Mouse (Mus musculus) spleen, adult 18-20 months (tissue): ENCODE results near the gene M1ap.

Source experiments
- DNase-seq, 2 experiments: peaks; one replicate each; pipeline ENCODE4 v3.0.0; 2022; ENCODE audit warnings: mixed read lengths in 2 of 2

Gene M1ap

DNA sequence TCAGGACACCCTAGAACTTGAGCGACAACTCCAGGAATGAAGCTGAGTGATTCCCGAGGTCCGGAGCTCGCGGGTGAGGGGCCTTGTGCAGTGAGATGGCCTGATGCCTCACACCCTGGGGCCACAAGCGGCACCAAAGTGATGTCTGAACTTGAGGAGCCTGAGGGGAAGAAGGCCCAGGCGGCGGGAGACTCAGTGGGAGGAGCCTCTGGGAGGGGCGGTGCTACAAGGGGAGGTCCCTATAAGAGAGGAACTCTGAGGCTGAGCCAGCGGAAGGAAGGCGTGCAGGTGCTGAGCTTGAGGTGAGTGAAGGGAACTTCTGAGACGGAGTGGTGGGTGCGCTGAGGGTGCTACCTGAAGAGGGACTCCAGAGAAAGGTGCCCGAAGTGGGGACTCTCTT, at the start of gene M1ap:
Gene M1ap (plus strand): TSS at position 252 of the 400 bp plus-strand sequence.
- DNase-seq: no peak

DNA sequence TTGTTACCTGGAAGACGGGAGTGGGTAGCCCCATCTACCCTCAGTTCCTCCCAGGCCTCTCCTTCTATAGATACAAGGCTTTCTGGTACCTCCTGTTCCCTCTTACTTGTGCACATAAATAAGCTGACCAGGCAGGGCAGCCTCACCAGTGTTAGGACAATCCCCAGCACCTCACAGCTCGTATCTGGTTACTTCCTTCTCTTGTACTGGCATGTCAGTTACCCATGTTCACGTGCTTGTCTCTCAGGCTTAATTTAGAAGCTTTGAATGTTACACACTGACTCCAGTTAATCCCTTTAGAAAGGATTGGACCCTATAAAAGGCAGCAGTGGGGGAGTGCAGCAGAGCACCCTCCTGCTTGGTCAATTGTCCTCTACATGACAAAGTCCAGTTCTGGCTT, 49.4 kb upstream of the M1ap start:
- DNase-seq: no peak

DNA sequence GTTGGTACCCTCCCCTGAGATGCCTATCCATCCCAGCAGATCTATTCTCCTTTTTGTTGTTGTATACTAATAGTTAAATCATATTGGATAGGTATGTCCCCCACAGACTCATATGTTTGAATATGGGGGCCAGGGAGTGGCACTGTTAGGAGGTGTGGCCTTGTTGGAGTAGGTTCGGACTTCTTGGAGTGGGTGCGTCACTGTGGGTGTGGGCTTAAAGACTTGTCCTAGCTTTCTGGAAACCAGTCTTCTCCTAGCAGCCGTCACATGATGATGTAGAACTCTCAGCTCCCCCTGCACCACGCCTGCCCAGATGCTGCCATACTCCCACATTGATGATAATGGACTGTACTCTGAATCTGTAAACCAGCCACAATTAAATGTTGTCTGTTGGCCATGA, 48.5 kb upstream of the M1ap start:
- DNase-seq: no peak

DNA sequence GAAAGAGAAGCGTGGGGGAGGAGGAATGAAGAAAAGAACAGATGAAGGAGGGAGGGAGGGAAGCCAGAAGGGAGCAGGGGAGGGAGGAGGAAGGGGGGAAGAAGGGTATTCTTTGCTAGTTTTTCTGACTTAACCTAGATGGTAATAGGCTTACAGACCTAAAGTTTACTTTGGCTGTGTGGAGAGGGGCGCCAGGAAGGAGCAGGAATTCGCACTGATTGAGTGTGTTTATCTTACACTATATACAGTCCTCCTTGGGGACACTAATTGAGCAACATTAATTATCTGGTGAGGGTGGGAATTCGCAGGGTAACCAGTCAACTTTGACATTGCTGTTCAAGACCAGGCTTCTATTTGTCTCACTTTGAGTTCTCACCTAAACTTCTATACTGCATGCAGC, 48.0 kb upstream of the M1ap start:
- DNase-seq: no peak

DNA sequence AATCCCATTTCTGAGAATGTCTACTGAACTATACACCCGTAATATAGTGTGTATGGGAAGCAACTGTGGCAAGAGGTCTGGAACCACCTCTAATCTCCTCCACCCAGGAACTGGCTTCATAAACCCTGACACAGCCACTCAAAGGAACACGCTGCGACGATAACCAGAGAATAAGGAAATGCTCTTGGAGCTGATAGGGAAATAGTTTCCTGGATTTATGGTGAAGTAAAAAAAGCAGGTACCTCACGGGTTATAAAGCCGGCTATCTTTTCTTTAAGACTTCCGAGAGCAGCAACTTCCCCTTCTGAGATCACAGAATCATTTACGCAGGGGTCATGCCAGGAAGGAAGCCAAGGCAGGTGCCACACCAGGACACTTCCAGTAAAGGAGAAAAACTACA, 44.1 kb upstream of the M1ap start:
- DNase-seq: no peak

DNA sequence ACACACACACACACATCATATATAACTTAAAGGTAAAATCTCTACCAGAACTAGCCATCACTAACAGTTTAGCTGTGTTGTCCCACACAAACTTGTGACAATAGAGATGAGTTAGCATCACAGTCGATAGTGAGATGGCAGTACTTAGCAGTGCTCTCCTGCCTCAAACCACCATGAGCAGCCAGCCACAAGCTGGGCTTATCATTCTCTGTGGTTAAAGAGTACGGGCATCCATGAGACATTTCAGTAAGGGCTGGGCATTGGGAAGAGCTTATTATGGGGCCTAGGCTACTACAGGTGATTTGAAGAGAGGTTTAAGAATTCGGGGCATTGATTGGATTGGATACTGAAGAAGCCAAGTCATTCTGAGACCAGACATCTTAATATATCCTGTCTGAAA, 39.7 kb upstream of the M1ap start:
- DNase-seq: no peak

DNA sequence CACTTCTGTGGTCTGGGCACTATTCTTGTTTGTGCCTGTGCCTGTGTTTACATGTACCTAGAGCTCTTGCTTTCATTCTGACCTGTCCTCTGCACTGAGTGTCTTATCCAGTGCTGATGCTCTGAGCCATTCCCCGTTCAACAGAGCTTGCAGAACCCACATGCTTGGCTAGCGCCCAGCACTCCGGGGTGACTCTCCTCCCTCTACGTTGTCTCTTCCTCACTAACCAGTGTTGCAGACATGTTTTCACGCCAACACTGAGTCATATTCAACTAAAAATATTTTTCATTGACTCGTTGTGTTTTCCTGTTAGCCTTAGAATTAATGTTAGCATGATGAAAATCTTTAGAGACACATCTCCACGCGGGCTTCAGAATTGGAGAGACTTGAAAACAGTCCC, 38.7 kb upstream of the M1ap start:
- no peak for DNase-seq

DNA sequence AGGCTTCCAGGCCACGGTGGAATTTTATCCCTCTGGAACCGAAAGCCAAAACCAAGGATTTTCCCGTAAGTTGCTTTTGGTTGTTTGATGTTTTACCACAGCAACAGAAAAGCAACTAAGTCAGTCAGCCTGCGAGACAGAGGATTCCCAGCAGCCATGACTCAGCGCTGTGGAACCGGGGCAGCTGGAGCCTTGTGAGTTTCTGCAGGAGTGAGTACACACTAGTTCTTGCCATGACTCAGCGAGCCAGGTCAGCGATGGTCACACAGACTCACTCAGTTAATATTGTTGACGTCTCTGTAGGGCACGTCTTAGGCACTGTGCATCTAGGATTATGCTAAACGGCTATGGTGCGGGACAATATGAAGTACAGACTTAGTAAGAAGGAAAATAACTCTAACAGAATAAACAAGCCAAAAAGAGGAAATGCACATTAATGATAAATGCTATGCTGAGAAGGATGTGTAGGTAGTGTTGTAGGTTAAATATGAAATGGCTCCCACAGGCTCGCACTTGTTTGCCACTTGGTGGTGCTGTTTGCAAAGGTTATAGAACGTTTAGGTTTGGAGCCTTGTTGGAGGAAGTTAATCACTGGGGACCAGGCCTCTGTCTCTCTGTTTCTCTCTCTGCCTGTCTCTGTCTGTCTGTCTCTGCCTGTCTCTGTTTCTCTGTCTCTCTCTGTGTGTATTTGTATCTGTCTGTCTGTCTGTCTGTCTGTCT, 37.4 kb upstream of the M1ap start:
- no peak for DNase-seq

DNA sequence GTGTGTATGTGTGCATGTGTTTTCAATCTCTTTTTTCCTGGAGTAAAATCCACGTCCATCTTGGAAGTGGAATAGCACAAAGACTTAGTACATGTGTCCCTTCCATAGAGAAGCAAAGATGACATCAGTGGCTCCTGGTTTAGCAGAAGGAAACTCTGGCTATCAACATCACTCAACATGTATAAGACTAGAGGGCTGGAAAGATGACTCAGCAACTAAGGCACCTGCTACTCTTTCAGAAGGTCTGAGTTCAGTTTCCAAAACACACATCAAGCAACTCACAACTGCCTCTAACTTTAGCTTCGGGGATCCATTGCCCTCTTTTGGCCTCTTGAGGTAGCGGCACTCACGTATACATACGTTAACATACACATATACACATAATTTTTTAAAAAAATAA, 35.4 kb upstream of the M1ap start:
- no peak for DNase-seq

DNA sequence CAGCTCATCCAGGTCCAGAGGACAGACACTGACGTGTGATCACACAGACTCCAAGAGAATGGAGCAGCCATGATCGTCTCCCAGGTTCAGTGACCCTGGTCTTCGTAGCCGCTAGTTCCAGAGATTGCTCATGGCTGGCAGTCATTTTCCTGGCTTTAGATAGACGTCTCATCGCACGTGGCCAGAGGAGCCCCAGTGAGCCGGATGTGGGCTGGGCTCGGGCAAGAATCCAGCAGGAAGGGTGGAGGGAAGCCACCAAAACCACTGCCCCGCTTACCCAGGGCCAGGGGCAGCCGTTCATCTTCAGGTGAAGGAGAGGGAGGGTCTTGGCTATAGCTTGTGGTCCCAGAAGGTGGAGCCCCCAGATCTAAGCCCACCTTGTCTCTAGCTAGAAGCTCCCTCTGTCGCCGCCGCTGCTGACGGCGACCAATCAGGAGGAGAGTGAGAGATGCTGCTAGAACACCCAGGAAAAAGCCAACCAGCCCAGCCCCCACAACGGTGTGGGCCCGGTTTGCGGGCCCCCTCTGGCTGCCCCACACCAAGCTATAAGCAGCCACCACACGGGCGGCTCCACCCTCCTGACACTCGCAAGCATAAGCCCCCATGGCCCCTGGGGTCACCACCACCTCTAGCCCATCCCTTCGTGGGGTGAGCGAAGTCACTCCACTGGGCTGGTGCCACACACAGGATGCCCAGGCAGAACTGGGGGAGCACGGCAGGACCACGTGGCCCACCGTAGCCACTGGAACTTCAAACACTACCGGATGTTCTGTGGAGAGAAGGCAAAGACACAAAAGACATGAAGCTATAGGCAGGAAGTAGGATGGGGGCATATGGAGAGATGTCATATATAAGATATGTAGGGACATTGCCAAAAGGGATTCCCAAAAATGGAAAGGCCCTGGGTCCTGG, 33.1 kb upstream of the M1ap start:
- peak; percentile 28 to 35 for DNase-seq

DNA sequence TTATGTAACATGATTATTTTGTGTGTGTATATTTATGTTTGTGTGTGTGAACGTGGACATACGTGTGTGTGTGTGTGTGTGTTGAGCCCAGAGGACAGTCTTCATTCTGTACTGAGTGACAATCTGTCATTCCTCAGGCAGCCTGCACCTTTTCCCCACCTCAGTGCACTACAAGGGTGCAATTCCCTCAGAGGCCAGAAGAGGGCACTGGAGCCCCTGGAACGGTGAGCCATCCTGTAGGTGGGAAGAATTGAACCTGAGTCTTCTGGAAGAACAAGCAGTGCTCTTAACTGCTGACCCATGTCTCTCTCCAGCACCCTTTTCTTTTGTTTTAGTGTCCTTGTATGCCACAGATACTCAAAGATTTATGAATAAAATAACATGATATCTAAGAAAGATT, 30.8 kb upstream of the M1ap start:
- DNase-seq: peak; percentile 41 to 71

DNA sequence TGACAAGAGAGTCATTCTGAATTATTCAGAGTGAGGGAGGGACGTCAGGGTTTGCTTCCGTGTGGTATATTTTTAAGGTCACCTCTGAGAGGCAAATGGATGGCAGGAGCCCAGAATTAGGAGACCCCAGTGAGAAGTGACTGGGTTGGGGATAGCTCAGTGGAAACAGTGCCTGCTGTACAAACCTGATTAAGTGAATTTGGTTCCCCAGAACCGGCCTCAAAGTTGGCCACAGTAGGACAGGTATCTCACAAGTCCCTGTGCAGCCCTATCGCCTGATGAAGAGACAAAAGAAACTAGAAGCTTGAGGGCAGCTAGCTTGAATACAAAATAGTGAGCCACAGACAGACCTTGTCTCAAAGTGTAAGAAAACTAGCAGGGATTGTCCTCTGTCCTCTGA, 30.2 kb upstream of the M1ap start:
- DNase-seq: no peak

DNA sequence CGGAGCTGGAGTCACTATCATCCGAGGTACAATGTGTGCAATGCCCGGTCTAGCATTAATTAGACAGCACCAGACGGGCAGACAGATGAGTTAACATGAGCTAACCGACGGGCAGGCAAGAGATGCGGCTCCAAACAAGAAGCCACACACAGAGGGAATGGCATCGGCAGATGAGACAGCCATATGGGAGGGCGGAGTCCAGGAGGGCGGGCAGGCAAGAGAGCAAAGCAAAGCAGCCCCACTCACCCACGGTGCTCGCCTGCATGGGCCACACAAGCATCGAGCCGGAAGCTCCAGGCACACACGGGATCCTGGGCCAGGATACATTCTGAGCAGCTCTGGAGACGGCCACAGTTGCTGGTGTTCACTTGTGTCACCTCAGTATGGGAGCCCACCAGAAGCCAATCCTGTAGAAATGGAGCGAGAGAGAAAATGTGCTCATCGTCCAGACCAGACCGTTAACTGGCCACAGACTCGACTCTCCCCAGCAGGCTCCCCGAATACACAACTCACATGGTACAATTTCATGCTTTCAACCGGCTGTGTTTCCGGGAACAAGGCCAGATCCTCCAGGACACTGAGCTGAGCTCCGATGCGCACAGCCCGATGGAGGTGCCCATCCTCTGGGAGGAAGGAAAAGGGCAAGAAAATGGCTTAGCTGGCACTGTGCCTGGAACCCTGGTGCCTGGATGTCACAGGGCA, 29.5 kb upstream of the M1ap start:
- no peak for DNase-seq

DNA sequence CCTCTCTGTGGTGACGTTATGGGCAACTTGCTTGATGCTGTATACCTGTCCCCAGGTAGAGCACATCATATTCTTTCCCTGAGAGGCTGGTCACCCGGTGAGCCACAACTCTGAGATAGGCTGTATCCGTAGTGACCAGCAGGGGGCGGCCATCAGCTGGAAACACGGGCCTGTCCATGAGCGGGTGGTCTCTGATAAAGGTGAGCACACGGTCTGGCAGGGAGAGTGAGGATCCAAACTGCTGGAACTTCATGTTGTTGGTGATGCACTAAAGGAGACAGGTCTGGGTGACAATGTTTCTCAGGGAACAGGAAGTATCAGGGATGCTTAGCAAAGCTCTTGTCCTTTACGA, 28.9 kb upstream of the M1ap start:
- peak in 1 of 2 experiments; percentile 56 for DNase-seq

DNA sequence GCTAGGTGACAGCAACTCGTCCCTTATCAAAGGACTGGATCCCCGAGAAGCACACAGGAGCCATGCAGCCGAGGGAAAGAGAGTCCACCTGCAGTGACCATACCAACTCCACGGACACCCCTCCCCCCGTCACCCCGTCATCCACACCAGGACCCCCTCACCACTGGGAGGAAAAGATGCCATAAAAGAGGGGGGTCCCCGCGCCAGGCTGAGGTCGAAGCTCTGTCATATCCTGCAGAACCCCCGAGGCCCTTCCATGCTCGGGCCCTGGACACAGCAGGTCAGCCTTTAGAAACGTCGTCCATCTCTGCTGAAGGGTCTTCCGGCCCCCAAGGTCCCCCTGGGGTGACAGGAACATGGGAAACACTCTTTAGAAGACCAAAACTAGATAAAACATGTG, 28.3 kb upstream of the M1ap start:
- DNase-seq: no peak

DNA sequence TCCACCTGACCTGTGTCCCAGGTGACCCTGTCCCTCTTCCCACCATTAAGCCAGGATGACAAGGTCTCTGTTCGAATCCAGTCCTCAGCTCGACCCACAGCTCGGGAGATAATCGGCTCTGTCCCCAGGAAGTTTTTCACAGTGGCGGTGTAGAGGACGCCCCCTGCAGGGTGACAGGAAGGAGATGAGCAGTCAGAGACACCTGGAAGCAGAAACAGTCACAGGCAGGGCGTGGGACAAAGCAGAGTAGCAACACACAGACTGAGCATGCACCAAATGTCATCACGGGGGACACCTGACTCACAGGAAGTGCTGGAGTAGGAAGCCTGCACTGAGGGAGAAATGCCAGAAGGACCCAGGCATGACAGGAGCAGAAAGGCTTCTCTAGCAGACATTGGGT, 27.2 kb upstream of the M1ap start:
- no peak for DNase-seq

DNA sequence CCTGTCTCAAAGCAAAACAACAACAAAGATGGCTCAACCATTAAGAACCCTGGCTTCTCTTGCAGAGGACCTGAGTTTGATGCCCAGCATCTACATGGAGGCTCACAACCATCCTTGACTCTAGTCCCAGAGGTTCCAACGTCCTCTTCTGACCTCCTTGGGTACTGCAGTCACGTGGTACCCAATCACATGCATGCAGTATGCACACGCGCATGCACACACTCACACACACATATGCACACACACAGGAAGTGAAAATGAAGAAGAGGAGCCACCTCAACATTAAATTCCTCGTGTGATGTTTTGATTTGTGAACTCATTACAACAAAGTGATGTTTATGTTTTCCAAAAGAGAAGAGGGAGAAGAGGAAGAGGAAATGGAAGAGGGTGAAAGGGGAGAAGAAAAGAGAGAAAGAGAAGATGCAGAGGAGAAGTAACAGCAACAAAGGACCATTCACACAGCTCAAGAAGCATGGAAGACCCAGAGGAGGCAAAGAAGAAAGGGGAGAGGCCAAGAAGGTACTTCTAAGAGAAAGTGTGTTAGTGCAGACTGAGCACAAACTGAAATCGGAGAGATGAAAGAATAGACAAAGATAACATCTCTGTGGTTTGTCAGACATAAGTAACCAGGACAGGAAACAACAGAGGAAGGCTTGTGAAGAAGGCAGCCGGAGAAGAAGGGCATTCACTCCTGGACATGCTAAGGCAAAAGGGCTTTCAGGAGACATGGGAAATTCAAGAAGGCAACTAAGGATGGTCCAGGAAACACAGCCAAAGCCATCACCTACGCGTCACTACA, 25.1 kb upstream of the M1ap start:
- DNase-seq: no peak

DNA sequence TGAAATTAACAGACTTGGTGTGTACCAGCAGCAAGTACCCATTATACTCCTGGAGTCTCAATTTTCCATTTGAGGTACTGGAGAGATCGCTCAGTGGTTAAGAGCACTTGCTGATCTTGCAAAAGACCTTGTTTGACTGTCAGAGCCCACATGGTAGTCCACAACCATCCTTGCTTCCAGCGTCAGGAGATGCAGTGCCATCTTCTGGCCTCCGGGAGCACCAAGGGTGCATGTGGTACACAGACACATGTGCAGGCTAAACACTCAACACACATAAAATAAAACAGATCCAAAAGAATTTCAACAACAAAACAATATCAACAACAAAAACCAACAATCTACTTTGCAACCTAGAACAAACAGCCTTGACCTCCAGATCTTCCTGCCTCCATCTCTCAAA, 21.7 kb upstream of the M1ap start:
- DNase-seq: no peak

DNA sequence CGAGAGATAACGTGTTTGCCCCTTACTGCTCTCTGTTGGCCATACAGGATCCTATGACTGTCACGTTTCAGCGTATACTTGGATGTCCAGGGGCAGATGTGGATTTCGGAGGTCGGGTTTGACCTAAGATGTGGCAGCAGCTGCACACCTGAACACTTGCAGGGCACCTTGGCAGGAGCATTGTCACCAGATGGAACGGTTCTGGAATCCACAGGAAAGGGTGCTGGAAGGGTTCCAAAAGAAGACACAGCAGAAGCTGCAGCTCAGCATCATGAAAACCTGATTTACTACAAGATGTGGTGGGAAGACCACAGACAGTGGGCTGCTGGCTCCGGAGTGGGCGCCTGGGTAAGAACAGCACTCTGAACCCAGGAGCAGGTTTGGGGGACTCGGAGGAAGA, 20.6 kb upstream of the M1ap start:
- no peak for DNase-seq

DNA sequence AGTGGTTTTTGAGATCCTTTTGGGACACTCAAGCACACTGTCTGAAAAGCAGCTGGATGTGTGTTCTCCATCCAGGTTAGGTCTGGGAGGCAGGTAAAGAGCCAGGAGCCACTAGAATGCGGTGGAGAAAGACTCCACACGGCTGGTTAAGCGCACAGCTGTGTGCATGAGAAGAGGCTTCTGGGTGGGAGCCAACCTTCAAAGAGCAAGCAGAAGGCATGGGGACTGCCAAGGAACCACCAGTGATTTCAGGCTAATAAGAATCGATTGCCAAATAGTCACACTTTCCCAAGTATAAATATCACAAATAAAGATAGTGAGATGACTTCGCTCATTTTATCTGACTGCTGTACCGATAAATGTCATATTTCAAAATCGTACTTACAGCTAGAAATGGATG, 20.2 kb upstream of the M1ap start:
- DNase-seq: no peak

DNA sequence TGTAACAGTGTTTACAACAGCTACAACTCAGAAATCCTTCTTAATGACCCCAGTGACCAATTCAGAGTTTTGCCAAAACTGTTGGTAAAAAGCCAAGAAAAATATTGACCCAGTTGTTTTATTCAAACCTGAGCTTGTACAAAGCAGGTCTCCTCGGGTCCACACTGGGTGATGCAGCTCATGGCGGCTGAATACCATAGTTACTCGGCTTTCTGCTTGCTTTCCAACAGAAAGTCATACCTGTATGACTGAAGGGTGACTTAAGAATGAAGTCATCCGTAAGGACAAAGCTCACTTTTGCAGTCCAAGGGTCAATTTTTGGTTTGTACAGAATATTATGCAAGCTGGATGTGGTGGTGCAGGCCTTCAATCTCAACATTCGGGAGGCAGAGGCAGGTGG, 19.1 kb upstream of the M1ap start:
- DNase-seq: no peak

DNA sequence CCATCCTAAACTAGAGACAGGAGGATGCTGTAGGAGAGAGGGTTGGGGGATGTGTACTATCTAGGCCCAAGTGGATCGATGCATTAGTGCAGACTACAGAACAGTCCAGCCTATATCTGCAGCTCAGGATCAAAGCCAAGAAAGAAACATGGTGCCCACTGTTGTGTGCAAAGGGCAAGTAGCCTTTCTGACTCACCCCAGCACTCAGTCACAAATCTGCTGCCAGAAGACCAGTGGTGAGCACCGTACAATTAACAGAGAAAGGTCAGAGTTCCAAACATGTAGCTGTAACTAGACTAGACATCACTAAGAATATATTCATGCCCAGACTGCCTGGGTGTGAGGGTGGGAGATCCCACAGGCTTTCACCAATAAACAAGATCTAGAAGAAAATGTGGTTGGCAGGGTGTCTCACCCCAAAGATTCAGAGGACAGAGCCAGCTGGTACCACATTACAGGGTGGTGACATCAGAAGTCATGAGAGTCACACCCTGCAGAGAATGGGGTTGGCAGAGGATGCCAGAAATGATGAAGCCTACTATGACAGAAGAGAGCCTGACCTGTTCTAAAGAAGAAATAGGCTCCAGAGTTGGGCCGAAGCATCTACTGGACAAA, 12.0 kb upstream of the M1ap start:
- no peak for DNase-seq
